Mouse (Mus musculus) induced T-regulatory cell, adult 2 months (primary cell): ENCODE data around the gene Taf1d.
"Not testable (repeated sequence)": the region's sequence is repeated elsewhere in the genome, so short reads cannot be mapped to it uniquely, and the experiment has no call there.

ENCODE experiments used
- DNase-seq: peaks from one replicate; pipeline ENCODE4 v3.0.0-alpha.2; 2012; ENCODE audit warnings: low read depth

Taf1d gene

DNA sequence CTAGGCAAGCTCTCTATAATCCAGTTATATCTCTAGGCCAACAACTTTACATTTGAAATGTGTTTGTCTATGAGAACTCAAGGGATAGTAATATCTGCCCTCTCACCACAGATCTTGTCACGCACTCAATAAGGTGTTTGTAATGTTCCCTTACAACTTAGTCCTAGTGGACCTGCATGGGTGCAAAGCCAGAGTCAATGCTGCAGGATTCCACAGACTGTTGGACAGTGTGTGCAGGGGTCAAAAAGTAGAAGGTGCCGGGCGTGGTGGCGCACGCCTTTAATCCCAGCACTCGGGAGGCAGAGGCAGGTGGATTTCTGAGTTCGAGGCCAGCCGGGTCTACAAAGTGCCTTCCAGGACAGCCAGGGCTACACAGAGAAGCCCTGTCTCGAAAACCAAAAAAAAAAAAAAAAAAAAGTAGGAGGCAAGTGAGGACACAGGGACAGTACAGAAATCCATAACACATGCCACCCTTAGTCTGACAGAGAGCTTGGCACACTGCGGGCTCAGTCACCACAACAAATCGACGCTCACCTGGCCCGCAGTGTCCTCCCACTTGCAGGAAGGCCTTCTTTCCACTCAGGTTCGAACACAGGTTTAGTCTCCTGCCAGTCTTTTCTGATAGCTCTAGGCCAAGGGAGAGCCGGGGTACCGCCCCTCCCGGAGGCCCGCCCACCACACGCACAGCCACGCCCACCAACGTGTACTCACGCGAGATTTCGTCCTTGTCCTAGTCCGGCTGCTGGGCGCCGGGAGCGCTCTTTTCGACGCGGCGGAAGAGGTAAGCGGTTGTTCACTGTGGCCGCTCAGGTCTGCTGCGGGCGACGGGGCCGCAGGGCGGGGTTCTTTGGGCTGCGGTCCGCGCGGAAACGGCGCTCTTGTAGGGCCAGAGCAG is at the start of gene Taf1d:
TSS of gene Taf1d (plus strand) at position 712 of the 895 bp plus-strand sequence.
- DNase-seq: peak; percentile 98

DNA sequence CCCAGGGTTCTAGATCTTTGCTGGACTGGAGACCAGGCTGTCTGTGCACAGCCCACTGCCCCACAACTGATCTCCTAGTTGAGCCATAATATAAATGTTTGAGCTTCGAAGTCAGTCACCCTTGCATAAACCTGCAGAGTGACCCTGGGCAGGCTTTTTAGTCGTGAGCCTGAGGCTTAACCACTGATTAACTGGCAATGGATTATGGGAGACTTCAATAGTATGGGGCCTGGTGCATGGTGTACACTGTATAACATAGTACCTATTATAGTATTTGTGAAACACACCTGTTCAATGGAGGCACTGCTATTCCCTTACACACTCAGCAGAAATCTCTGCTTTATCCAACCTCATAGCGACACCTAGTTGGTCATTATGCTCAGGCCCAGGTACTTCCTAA is 49.8 kb upstream of the Taf1d start:
- no peak for DNase-seq

DNA sequence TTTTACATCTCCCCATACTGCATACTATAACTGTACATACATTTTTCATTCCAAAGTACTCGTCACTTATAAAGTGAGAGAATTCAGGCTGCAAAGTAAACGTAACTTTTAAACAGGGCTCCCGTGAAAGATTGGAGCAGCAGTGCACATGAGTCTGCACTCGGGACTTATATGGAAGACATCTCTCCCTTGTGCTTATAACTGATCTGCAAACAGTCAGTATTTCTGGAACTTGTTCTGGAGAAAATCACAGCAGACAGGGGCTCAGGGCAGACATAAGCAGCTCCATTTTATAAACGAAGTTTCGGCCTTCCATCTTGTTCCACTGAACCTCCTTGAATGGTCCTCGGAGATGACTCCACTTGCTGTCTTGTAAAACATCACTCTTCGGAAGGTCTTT is 44.0 kb upstream of the Taf1d start:
- DNase-seq: no peak

DNA sequence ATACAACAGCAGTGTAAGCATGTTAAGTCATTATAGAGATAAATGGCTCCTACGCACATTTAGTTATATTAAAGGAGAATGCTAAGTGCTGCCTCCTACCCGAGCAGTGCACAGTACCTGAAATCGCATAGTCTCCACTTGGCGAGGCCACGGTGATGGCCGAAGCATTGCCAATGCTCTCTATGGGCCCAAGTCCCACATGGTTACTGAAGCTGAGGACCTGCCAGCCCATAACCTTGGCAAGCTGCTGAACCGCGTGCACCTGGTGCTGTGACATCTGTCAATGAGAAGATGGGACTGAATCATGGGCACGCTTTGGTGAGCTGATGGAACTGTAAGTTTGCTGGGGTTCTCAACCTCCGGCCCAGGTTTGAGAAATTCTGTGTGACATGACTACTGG is 42.5 kb upstream of the Taf1d start:
- DNase-seq: no peak

DNA sequence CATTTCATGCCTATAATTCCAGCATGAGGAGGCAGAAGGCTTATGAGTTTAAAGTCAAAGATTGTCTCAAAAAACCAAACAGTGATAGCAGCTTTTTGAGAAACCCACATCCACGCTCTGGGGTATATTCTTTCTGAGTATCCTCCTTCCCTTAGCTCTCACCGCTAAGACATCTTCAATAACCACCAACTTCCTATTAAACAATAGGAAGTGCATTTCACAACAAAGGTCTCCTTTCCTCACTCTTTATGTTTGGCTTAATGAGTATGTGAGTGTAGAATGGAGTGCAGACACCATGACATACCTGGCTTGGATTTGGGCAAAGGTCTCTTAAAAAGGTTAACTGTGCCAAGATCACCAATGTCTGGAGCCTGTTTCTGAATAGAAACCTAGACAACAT is 32.0 kb upstream of the Taf1d start:
- no peak for DNase-seq

DNA sequence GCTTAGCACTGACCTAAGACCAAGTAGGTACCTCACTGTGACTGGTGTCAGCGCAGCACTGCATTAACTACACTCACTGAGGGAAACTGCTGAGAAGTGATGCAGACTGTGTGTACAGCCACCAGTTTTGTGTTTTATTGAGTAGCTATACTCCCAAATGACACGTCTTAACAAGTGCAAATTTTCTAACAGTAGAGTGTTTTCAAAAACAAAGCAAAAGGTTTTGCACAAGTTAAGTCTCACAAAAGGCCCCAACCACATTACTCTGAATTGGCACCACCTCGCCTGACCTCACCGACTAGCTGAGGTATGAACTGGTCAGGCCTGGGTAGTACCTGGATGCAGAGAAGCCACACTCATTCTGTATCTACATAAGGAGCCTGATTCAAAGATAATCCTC is 29.2 kb upstream of the Taf1d start:
- no peak for DNase-seq

DNA sequence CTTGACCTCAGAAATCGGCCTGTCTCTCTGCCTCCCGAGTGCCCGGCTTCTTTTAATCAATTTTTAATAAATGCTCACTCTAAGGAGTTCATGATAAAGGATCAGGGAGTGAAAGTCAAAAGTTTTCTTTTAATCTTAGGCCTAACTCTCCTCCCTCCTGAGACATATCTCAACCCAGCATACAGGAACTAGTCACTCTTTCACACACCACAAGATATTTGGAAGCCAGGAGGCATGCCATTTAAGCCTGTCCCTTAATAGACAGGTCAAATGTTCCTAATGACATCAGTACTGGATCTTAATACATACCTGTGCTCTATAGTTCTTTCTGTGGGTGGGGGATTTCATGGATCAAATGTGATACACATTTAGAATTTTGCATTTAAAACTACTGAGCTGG is 27.7 kb upstream of the Taf1d start:
- peak; percentile 14 for DNase-seq

DNA sequence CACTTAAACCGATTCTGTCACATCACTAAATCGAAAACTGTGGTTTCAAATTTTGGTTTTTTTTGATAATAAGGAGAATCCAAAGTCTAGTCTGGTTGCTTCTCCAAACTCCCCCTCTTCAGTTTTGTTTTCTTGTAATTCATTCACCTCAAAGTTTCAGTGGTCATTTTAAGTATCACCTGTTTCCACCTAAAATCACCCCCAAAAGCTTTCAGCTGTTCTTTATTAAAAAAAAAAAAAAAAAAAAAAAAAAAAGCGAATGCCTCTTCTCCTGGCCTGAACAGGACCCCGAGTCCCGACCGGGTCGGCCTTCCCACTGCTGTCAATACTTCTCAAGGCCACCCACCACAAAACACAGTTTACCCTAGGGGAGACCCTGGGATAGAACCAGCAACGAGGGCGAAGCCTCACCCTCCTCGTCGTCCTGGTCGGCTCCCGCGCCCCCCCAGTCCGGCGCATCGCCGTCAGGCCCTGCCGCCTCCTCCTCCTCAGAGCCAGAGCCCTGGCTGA is 26.8 kb upstream of the Taf1d start:
- DNase-seq: peak; percentile 41

DNA sequence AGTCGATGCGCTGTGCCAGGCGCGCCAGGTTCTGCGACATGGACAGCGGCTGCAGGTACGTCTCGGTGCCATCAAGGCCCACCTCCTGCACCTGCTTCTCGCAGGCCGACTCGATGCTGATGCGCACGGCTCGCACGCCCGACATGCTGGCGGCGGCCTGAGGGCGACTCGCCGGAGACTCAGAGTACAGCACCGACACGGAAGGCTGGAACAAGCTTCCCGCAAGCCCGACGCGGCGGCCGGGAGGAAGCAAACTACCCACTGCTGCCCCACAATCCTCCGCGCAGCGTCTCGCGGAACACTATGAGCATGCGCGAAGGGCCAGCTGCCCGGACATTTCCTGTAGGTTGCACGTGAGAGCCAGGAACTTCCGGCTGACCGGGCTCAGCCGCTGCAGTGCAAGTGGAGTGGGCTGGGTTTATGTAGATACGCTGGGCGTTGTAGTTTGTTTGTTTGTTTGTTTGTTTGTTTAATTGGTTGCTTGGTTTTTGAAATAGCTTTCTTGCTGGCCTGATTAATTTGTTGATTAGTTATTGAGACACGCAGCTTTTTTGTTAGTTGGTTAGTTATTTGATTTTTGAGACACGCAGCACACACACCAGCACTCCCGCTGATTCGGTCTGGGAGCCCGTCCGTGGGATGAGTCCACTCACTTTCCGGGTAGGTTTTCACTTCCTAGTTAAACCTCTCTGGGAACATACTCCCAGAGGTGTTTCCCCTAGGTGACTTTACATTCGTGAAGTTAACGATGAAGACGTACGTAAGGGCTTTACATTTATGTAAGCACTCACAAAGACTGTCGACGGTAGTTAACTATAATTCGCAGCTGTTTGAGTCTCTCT is 26.1 kb upstream of the Taf1d start, which contains the start of gene Med17:
TSS of gene Med17 (minus strand) at position 283 of the 842 bp plus-strand sequence.
- DNase-seq: peak; percentile 97

DNA sequence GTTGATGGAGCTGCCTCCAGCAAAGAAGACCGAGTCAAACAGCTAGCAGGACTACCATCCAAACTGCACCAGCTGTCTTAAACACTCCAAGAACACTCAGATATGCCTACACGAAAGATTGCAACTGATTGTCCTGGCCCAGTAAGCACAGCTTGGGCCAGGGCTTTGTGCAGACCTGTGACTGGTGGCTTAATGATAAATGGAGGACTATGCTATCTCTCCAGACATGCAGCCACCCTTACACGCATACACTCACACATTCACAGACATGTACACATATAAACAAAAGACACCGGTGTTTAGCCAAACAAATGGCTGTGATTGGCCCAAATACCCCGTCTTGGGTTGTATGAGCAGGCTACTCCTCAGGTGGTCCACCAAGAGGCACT is 25.5 kb upstream of the Taf1d start:
- DNase-seq: no peak

DNA sequence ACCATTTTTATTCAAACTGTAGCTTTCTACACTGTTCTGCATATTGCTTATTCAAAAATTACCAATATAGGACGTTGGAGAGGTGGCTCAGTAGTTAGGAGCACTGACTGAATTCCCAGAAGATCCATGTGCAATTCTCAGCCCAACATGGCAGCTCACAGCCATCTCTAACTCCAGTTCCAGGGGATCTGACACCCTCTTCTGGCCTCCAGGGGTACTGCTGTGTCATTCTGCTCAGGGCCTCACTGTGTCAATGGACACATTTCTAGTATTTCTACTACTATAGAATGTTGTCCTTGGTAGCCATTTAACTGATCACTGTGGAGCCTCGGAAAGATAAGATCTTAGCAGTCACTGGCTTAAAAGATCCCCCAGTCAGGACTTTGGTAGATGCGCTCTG is 20.6 kb upstream of the Taf1d start:
- DNase-seq: peak; percentile 53

DNA sequence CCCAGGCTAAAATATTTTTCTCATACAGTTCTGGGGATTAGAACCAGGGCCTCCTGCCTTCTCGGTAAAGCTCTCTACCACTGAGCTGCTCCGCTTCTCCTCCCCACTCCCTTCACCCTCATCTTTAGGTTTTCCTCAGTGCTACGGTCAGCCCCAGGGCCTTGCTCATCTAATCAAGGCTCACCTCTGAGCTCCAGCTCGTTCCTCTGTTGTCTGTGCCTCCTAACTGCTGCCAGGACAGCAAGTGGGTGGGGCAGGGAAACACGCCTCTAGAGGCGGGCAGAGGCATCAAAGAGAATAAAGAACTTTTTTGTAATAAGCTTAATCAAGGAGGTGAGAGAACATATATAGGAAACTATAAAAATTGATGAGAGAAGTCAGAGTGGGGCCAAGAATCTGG is 18.2 kb upstream of the Taf1d start:
- no peak for DNase-seq

DNA sequence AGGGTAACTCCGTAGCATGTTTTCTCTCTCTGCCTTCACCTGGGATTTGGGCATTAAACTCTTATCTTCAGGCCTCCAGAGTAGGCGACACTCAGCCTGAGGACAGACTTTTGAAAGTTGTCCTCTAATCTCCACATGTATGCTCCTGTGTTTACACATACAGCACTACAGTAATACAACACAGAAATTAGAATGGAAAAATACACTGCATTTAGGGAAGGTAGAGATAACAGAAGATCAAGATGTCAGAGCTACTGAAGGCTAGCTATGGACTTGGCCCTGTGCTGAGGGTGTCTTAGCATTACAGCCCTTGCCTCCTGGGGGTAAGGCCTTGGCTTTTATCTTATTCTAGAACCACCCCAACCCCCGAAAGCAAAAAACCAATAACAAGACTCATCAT is 17.6 kb upstream of the Taf1d start:
- no peak for DNase-seq

DNA sequence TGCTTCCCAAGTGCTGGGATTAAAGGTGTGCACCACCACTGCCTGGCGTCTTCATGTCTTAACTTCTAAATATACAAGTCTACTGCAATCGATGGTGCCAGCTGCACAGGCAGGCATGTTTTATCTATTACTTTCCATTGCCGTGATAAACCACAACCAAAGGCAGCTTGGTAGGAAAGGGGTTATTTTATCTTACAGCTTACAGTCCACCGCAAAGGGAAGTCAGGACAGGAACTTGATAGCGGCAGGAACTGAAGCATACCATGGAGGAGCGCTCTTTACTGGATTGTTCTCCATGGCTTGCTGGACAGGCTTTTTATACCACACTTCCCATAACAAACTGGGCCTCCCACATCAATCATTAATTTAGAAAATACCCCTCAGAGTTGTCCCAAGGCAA is 16.8 kb upstream of the Taf1d start:
- DNase-seq: no peak

DNA sequence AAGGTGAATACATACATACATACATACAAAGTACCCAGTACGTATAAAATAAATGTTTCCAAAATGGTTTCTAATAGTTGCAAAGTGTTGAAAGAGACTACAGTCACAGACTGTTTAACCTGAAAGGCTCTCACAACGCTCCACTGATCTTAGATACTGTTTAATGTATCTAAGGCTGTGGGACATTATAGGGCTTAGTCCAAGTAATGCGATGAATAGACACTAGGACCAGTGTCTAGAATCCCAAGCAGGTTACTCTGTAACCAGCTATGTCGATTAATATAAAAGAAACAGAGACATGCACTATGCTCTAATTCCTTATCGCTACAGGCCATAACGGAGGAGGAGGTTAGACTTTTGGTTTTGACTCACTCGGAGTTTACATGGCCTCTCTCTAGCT is 8.9 kb upstream of the Taf1d start:
- DNase-seq: no peak

DNA sequence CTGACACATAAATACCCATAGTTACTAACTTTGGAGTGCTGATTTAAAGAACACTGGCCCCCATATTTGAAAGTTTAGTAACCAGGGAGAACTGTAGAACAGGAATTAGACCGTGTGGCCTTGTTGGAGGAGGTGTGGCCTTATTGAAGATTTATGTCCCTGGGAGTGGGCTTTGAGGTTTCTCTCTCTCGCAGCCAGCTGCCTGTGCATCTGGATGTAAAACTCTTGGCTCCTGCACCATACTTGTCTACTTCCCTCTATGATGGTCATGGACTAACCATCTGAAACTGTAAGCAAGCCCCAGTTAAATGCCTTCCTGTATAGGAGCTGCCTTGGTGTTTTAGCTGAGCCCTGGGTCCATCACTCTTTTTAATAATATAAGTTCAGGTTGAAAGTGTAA is 7.6 kb upstream of the Taf1d start:
- DNase-seq: no peak

DNA sequence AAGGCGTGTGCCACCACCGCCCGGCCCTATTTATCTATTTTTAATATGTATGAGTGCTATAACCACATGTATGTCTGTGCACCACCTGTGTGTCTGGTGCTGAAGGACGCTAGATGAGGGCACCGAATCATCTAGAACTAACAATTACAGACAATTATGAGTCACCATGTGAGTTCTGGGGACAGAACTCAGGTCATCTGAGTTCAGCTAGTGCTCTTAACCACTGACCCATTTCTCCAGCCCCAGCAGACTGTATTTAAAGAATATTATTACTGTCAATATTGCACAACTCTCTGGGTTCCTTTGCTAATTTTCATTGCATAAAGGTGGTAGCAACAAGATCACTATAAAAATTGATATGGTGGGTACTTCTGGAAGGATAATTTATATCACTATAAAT is 6.0 kb upstream of the Taf1d start:
- no peak for DNase-seq

DNA sequence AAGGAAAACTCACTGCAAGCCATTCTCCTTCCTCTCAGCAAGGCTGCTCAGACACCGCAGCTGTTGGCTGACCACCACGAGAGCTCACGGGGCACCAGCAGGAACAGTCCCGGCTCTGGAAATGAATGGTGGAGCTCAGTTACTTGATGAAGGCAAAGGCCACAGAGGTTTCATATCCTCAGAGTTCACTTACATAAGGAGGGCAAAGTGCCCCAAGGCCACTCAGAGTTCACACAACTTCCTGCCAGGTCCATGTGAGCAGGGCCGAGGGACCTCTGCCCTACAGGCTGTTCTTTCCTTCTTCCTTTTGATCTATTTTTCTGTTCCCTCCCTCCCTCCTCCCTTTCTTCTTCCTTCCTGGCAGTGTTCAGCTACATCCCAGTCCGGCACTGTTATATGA is 4.6 kb upstream of the Taf1d start:
- DNase-seq: no peak

DNA sequence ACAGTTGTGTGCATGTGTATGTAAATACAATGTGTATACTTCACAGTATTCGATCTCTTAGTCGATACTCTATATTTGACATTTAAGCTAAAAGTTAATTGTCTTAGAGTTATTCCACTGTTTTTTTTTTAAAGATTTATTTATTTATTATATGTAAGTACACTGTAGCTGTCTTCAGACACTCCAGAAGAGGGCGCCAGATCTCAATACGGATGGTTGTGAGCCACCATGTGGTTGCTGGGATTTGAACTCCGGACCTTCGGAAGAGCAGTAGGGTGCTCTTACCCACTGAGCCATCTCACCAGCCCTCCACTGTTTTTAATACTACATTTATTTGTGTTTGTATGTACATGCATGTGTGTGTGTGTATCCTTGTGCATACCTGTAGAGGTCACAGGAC is 4.0 kb upstream of the Taf1d start:
- DNase-seq: not testable (repeated sequence)

DNA sequence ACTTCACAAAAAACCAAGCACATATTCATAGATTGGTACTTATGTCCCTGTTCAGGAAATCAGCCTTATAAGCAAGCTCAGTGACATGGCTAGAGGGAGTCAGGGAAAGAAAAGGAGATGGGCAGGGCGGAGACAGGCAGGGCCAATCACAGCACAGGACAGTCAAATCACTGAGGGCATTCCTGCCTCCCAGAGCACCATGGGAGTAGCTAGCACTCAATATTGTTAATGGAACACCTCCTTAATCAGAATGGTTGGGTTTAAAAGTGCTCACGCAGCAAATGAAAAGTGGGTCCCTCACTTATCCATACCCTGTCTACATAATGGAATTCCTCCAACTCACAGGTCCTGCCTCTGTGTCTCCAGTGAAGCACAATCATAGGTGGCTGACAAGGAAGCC is 3.1 kb upstream of the Taf1d start:
- no peak for DNase-seq

DNA sequence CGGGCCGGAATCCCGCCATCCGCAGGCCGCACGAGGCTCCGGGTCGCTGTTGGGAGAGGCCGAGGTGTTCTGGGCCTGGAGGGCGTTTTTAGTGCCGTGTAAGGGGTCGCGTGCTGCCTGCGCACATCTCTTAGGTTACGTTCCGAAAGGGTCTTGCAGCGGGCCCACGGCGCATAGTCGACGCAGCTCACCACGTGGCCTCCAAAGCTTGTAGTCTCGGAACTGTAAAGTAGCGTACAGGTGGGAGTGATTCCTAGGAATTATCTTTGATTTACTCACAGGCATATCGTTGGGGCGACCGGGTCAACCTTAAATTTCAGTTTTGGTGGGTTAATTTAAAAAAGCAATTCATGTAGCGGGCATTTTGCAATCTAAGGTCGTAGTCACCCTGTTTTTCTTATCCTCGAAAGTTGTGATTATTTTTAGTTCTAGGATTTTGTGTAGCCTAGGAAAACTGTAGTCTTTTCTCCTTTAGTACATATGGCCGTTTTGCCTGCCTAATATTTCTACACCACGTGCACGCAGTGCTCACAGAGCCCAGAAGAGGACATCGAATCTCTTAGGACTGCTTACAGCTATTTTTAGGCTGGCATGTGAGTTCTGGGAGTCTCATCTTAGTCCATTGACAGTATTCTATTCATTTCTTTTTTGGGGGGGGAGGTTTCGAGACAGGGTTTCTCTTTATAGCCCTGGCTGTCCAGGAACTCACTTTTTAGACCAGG is 545 bp downstream of the Taf1d start, which contains the start of gene 4931406C07Rik:
TSS of gene 4931406C07Rik (minus strand) at position 51 of the 722 bp plus-strand sequence.
- DNase-seq: peak; percentile 48

DNA sequence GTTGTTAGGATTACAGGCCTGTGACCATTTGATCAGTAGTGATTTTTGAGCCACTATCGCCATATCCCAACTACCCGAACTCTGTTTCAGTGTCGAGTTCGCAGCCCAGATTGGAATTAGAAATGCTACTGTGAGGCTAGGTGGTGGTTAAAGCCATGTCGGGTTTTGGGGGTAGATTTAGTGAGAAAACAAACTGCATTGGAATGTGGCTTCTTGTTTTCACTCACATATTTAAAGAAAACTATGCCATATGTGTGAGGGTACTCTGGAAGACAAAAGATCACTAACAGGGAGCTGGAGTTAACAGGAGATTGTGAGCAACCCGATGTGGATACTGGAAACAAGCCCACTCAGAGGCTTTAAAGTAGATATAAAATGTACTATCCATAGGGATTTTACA is 1.2 kb downstream of the Taf1d start:
- DNase-seq: peak; percentile 33
